Mouse (Mus musculus) ES-E14 (cell line): ENCODE measurements around the gene Kcnn1. TPM values are rescaled to one million over a fixed set of nuclear protein-coding genes. Genes with fewer than 3 reads are reported as not detected.

Source experiments
- DNase-seq: peaks from one replicate; pipeline ENCODE4 v3.0.0-alpha.2; 2013; ENCODE audit warnings: low read depth, low spot score
- H3K27ac ChIP-seq: 2 replicates; pipeline ENCODE4 v1.5.1; 2012; ENCODE audit warnings: low read depth, mild to moderate bottlenecking, low read length, moderate library complexity, mixed read lengths; ENCODE audit not compliant: poor library complexity, insufficient read depth, severe bottlenecking
- H3K36me3 ChIP-seq: 2 replicates; pipeline ENCODE4 v1.6.1; 2012; ENCODE audit warnings: mild to moderate bottlenecking, low read length, moderate library complexity, mixed read lengths; ENCODE audit not compliant: control insufficient read depth, poor library complexity, insufficient read depth, severe bottlenecking
- H3K4me1 ChIP-seq, 2 experiments: fragments of 150-350 bp in 1 of 2; sonication (generic) in 1 of 2; 2 replicates each; pipeline ENCODE4 v1.6.1; 2012; ENCODE audit warnings: low read length in 2 of 2, mild to moderate bottlenecking in 1 of 2, mixed read lengths in 1 of 2; ENCODE audit not compliant: control insufficient read depth in 2 of 2, insufficient read depth in 2 of 2, poor library complexity in 1 of 2
- H3K4me3 ChIP-seq, 2 experiments: fragments of 150-350 bp in 1 of 2; sonication (generic) in 1 of 2; 2 replicates each; pipeline ENCODE4 v1.5.1; 2012; ENCODE audit warnings: low read length in 2 of 2, low read depth in 1 of 2, mild to moderate bottlenecking in 1 of 2, mixed read lengths in 1 of 2; ENCODE audit not compliant: insufficient read depth in 1 of 2, poor library complexity in 1 of 2, severe bottlenecking in 1 of 2
- H3K9ac ChIP-seq: 2 replicates; pipeline ENCODE4 v1.6.1; 2012; ENCODE audit warnings: low read depth, mild to moderate bottlenecking, low read length, mixed read lengths; ENCODE audit not compliant: poor library complexity, insufficient read depth, severe bottlenecking
- H3K9me3 ChIP-seq: fragments of 150-350 bp; sonication (generic); 2 replicates; pipeline ENCODE4 v1.6.1; 2012; ENCODE audit warnings: low read depth, mild to moderate bottlenecking, low read length; ENCODE audit not compliant: control insufficient read depth, insufficient read depth
- CHD2 ChIP-seq: IDR thresholded peaks from 2 replicates; pipeline ENCODE4 v1.6.1; 2014; ENCODE audit warnings: mild to moderate bottlenecking, low read depth, low read length, inconsistent platforms
- HCFC1 ChIP-seq: IDR thresholded peaks from 2 replicates; pipeline ENCODE4 v1.6.1; 2012; ENCODE audit warnings: low read length, inconsistent platforms, borderline replicate concordance; ENCODE audit not compliant: insufficient read depth
- MAFK ChIP-seq: IDR thresholded peaks from 2 replicates; pipeline ENCODE4 v1.6.1; 2014; ENCODE audit warnings: mild to moderate bottlenecking, low read depth, low read length, inconsistent platforms; ENCODE audit not compliant: insufficient read depth
- ZC3H11A ChIP-seq: IDR thresholded peaks from 2 replicates; pipeline ENCODE4 v1.6.1; 2012; ENCODE audit warnings: low read depth, mild to moderate bottlenecking, inconsistent platforms, low read length, borderline replicate concordance
- ZNF384 ChIP-seq: IDR thresholded peaks from 2 replicates; pipeline ENCODE4 v1.6.1; 2012; ENCODE audit warnings: low read depth, low read length, inconsistent platforms
- in situ Hi-C, 2 experiments: fragments of 600-800 bp; cut with MboI; formaldehyde crosslinking; loops; one replicate each; pipeline ENCODE4 v1.15.1; 2025; ENCODE audit warnings: low sequenced_read_pairs in 2 of 2, inconsistent platforms in 1 of 2; ENCODE audit not compliant: unreplicated experiment in 2 of 2
- total RNA-seq: library from RNA; depleted of rRNA; stranded (reverse); fragments of 300-350 nt; gene quantifications from 2 replicates; pipeline ENCODE4 v1.2.3, GENCODE M21; 2012

Kcnn1 gene
- total RNA-seq, 1 experiment = 3.7 TPM

DNA sequence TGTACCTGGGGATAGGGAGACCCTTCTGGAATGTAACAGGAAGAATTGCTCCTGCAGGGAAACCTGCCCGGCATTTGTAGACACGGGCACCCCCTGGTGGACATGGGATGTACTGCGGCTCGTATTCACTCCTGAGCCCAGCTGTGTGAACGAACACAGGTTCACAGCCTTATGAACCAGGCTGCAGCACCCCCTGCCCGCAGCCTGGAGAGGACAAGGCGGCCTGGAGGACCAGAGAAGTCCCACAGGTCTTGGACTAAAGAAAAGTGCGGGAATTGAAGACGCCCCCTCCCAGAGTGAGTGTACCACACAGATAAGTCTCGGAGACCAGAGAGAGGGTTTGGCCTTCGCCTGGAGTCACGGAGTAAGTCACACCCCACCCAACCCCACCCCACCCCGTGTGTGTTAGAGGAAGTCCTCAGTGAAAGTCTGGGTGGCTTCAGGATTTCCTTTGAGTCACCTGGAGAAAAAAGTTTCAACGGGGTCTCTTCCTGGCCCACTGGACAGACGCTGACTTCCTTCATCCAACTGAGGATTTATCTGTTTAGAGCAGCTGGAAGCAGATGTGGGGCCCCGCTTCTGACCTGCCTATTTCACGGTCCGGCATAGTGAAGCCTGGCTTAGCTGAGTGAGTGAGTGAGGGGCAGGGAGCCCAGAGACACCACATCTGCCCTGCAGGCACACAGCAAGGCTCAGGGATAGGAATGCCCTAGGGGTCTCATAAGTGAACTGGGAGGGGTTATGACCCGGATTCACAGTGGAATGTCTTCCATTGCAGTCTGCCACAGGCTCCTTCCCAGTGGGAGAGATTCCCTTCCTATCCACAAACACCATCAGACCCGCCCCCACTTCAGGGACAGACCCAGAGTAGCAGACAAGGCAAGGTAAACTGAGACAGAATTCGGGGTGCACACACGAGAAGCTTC is 21.6 kb downstream of the Kcnn1 start:
- TF ChIP-seq ZNF384 = no peak
- no peak for TF ChIP-seq ZC3H11A
- TF ChIP-seq CHD2 = no peak
- no peak for TF ChIP-seq HCFC1
- TF ChIP-seq MAFK = no peak
- Histone ChIP-seq H3K4me1 (peaks cover 4 to 13% of the 10 kb centered on the region in 2 experiments; a peak in 3 of 4 replicates), H3K4me3 (no peak overlapping the region), H3K9me3 (no peaks in the 10 kb centered on the region), H3K36me3 (peaks cover 7% of the 10 kb centered on the region; the same call in 1 of the 2 replicates), H3K9ac (no peak overlapping the region), H3K27ac (no peak overlapping the region)
- DNase-seq = peak; percentile 89
- in situ Hi-C loops = no loop called here

DNA sequence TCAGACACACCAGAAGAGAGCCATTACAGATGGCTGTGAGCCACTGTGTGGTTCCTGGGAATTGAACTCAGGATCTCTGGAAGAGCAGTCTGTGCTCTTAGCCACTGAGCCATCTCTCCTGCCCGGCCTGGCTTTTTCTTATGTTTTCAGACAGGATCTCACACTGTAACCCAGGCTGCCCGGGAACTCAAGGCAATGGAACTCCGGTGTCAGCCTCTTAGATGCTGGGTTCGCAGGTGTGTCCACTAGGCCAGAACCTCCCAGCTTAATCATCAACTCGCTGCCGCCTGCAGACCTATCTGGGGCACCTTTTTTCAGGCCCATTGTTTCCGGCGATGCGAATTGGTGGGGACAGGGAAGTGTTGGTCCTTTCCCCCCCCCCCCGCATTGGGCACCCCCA is 22.5 kb downstream of the Kcnn1 start:
- in situ Hi-C loops = no loop called here
- no peak for DNase-seq
- Histone ChIP-seq H3K27ac (no peak overlapping the region), H3K36me3 (peaks cover 13% of the 10 kb centered on the region), H3K4me1 (peaks cover 4 to 11% of the 10 kb centered on the region in 2 experiments; a peak in 3 of 4 replicates), H3K4me3 (no peak overlapping the region), H3K9me3 (no peaks in the 10 kb centered on the region), H3K9ac (no peak overlapping the region)
- TF ChIP-seq HCFC1 (no peak), ZC3H11A (no peak), CHD2 (no peak), MAFK (no peak), ZNF384 (no peak)

DNA sequence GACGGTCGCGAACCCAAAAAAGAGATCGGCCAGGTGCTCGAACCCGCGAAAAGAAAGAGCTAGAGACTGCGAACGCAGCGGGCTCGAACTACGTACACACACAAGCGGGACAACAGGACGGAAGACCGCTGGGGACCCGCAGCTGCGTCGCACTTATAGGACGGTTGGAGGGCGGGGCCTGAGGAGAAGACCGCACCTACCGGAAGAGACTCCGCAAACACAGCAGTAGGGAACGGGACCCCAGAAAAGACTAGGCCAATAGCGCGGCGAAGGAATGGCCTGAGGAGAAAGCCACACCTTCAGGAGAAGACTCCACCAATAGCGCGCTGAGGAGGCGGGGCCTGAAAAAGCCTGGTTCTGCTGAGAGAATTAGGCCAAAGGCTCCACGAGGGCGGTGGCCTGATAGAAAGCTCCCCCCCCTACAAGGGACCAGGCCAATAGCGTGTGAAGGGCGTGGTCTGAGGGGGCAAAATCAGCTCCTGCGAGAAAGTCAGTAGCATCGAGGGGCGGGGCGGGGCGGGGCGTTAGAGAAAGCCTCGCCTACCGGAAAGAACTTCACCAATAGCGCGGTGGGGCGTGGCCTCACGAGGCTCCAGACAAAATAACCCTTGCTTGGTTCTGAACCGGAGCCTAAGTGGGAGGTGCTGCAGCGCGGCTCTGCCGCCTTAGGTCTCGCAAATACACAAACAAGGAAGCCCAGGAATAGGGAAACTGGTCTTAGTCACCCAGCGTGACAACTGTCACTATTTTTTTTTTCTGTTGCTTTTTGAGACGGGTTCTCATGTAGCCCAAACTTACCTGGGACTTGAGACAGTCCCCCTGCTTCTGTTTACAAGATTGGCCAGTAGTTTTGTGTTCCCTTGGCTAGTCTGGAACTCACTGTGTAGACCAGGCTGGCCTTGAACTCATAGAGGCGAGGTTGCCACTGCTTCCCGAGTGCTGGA is 23.4 kb downstream of the Kcnn1 start, which contains the start of gene Arrdc2:
TSS of gene Arrdc2 (minus strand) at position 313 of the 944 bp plus-strand sequence.
- Histone ChIP-seq H3K9ac (peak within 1 kb of the TSS; percentile 78), H3K27ac (peak within 1 kb of the TSS; percentile 42), H3K4me3 (peak within 1 kb of the TSS; percentile 72 to 78), H3K9me3 (no peaks in the 10 kb centered on the region), H3K4me1 (peaks cover 4 to 9% of the 10 kb centered on the region in 2 experiments; a peak in 3 of 4 replicates), H3K36me3 (peaks cover 18% of the 10 kb centered on the region)
- DNase-seq = peak; percentile 100
- TF ChIP-seq MAFK (no peak), ZC3H11A (peak; percentile 28; the same call in 1 of the 2 replicates), HCFC1 (peak; percentile 69)
- in situ Hi-C loops = no loop called here

DNA sequence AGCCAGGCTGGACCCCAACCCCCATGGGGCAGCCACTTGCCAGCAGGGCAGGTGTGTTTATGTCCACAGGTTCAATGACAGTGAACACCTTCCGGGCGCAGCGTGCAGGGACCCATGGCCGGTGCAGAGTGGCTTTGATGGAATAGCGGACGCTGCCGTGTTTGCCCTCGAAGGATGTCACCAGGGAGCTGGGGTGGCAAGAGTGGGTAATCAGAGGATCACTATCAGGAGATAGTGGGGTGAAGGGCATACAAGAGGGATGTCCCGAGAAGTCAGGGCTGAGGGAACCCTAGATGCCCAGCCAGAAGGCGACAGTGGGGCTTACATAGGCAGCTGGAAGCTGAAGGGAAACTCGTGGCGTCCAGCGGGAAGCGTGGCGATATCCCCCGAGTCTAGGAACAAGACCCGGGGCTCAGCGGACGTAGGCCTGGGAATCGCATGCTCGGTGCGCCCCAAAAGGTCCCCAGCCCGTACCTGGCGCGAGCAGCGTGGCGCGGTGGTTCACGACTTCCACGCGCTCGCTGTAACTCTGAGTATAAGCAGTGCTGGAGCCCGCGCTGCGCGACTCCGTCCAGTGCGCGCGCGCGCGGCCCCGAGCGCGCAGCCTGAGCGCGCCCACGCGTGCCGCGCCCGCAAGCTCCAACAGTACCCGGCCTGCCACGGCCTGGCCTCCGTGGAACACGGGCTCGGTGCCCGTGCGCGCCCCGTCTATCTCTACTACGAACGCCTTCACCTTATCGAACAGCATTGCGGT is 24.2 kb downstream of the Kcnn1 start:
- Histone ChIP-seq H3K4me3 (peak overlapping the region; percentile 72 to 78), H3K9ac (peak overlapping the region; percentile 78), H3K9me3 (no peaks in the 10 kb centered on the region), H3K36me3 (peaks cover 18% of the 10 kb centered on the region), H3K27ac (peak overlapping the region; percentile 42), H3K4me1 (peaks cover 4 to 9% of the 10 kb centered on the region in 2 experiments; a peak in 3 of 4 replicates)
- TF ChIP-seq CHD2 (no peak), ZNF384 (no peak), HCFC1 (no peak), ZC3H11A (no peak), MAFK (no peak)
- in situ Hi-C loops = no loop called here
- DNase-seq = no peak
